Mouse (Mus musculus) retina, postnatal 7 days (tissue): Measurements from ENCODE around the gene Cdk5rap1.
"Not testable (repeated sequence)": the region's sequence is repeated elsewhere in the genome, so short reads cannot be mapped to it uniquely, and the experiment has no call there.

Source experiments
- DNase-seq: peaks from one replicate; pipeline ENCODE4 v3.0.0-alpha.2; 2012; ENCODE audit warnings: low read depth, low spot score

Cdk5rap1 gene

GRCm38 (mm10) chr2:154374807-154375601 is 2.2 kb upstream of the Cdk5rap1 start:
- DNase-seq = no peak

- DNase-seq = peak; percentile 43
Observed at GRCm38 (mm10) chr2:154373961-154374632, 1.3 kb upstream of the Cdk5rap1 start.

- DNase-seq = peak; percentile 71
Observed at GRCm38 (mm10) chr2:154372151-154372829, 520 bp downstream of the Cdk5rap1 start.

GRCm38 (mm10) chr2:154367510-154367909 is 5.3 kb downstream of the Cdk5rap1 start:
- no peak for DNase-seq

DNA sequence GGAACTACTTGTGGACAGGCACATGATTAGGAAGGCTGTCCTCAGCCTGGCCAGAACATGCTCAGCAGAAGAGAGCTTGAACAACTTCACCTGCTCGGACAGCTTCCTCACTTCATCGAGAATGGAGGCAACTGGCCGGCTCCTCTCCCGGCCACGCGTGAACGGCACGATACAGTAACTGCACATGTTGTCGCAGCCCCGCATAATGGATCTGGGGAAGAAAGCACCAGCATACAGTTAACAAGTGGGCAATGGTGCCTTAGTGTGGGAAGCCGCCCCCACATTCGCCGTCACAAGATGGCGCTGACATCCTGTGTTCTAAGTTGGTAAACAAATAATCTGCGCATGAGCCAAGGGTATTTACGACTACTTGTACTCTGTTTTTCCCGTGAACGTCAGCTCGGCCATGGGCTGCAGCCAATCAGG is 18.8 kb downstream of the Cdk5rap1 start:
- DNase-seq = not testable (repeated sequence)

DNA sequence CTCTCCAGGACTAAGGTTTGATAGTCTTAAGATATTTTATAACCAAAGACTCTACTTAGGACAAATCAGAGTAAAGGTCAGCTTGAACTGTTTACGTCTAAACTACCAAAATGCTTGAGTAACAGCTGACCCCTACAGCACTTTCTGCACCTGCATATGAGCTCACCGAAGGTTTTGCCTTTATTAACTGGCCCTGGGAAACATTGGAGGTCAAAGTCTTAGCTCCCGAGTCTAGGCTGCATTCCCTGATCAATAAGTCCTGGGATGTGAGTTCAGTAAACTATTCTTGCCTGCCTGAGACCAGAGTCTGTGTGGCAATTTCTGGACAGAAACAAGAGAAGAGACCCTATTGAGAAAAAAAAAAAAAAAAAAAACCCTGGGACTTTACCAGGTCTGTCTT is 24.7 kb downstream of the Cdk5rap1 start:
- no peak for DNase-seq

DNA sequence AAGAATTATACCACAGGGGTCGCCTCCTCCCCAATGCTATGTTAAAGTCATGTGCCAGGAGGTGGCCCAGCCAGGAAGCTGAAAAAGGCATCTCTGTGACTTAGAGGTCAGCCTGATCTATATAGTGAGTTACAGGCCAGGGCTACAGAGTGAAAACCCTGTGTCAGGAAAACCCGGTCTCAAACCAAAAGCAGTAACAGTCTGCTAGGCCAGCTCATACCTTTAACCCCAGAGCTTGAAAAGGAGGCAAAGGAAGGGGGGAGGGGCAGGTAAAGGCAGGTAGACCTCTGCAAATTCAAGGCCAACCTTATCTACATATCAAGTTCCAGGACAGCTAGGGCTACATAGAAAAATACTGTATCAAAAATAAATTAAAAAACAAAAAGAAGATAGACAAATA is 33.5 kb downstream of the Cdk5rap1 start:
- no peak for DNase-seq

- no peak for DNase-seq
Observed at GRCm38 (mm10) chr2:154338161-154338560, 34.6 kb downstream of the Cdk5rap1 start.

DNA sequence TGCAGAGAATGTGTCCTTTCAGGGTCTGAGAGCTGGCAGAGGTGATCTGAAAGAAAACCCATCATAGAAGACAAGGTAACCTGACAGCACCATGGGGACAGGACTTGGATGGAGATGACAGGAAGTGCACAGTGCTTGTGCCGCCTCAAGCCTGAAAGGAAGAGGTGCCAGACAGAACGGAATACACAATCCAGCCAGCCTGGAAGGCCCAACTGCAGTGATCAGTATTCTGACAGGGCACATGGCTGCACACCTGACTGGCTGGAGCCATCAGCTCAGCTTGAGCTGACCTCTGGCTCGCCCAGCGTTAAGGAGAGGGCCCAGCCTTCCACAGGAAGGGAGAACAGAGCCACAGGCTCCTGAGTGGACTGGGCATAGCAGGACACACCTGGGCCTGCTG is 37.2 kb downstream of the Cdk5rap1 start:
- no peak for DNase-seq

- no peak for DNase-seq
Observed at GRCm38 (mm10) chr2:154326852-154327251, 46.0 kb downstream of the Cdk5rap1 start.

- DNase-seq = not testable (repeated sequence)
Observed at GRCm38 (mm10) chr2:154313771-154314170, 59.0 kb downstream of the Cdk5rap1 start.

DNA sequence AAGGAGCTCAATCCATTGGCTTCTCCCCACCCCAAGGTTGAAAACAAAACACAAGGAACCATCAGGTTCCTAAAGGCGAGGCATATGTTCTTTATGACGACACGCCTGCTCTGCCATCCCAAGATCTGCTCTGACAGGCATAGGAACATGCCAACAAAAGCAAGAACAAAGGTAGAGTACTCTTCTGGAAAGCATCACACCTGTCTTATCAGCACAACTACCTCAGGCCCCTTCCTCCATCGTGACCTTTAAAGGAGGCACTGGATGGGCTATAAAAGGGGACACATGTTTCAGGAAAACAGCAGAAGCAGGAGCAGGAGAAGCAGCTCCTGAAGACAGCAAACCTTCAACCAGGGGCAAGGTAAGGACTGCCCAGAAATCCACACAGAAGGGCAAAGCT is 65.9 kb downstream of the Cdk5rap1 start, which contains the start of gene Bpifb9b:
TSS of gene Bpifb9b (plus strand) at position 301 of the 400 bp plus-strand sequence.
- DNase-seq = not testable (repeated sequence)

DNA sequence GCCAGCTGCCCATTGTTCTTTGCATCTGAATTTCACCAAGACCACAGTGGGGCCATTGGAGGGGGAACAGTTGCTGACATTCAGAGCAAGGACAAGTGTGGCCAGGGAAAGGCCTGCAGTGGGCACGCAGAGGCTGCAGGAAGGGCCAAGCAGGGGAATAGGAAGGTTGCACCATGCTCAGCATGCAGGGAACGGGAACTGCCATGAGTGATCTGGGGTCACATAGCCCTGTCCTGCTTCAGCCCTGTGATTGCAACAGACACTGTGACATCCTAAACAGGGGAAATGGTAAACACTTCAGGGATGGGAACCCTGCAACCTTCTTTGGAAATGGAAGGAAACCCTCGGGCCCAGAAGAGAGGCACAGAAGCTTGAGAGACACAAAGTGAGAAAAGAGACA is 68.2 kb downstream of the Cdk5rap1 start:
- not testable (repeated sequence) for DNase-seq

DNA sequence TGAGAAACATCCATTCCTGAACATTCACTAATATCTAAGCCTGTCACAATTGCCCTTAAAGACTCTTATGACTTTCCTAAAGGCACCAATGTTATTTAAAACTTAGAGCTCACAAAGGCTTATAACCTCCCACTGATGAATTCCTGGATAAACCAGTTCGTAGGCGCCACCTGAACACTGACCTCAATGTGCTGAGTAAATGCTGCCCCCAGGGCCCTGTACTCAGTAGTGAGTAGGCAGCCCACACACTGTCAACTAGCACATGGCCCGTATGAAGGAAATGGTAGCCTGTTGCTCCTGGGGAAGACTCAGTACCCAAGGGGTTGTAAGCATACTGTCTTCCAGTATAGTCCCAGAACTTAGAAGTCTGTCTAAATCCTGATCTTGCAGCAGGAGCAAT is 71.0 kb downstream of the Cdk5rap1 start:
- no peak for DNase-seq

GRCm38 (mm10) chr2:154300496-154300895 is 72.3 kb downstream of the Cdk5rap1 start:
- peak; percentile 48 for DNase-seq

DNA sequence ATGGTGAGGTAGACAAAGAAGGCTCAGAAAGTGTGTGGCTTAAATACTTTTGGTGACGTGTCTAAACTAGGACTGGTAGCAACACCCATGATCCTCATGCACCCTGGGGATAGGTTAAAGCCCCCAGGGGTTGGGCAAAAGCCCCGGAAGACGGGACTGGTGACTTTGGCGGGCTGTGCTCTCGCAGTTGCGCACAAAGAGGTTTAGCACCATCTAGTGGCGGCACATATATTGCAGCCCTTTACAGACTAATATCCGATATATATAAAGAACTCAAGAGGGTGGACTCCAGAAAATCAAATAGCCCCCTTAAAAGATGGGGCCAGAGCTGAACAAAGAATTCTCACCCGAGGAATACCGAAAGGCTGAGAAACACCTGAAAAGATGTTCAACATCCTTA is 78.1 kb downstream of the Cdk5rap1 start:
- peak; percentile 6 for DNase-seq

DNA sequence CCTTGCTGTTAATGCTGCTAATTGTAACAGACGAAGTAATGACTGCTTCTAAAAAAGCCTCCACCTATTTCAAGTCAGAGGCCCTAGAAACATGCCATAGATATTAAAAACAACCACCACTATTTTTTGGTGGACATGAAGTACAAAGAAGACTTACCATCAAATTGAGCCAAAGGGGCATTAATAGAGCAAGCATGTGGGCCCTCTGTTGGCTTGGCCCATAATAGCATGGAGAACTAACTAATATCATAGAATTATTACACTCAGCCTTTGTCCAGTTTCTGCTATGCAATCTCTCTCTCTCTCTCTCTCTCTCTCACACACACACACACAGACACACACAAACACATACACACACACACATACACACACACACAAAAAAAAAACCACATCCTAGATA is 80.0 kb downstream of the Cdk5rap1 start:
- no peak for DNase-seq

DNA sequence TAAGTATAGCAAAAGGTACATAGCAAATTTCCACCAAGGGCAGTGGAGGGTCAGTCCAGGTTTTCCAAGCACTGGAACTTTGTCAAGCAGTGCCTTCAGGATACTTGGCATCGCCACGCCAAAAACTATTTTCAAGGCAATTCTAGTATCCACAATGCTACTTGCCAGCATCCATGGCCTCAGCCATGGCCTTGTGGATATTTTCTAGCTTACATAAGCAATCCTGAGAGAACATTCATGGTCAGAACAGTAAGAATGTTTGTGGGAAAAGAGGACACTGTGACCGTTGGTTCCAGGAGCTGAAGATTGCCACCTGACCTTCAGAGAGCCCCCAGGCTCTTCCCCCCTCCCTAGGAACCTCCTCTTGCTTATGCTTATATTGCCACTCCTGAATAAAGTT is 80.9 kb downstream of the Cdk5rap1 start:
- not testable (repeated sequence) for DNase-seq
